In genomic region chr1:69787379-69787778, GRCm38 (mm10) we compare ENCODE assay signal across 23 mouse cellular contexts. TPM values are rescaled to one million over a fixed set of nuclear protein-coding genes. Genes with fewer than 3 reads are reported as not detected.
A peak's percentile ranks its signal among the peaks of the same experiment; 100 is the strongest.
DNase-seq lines count a peak whose midpoint lies in the region; ATAC-seq and TF ChIP-seq lines count a peak whose summit lies in the region.
"Had no signal": no experiment of that assay in that cellular context is flagged by ENCODE, and none has a peak within 500 bp of the region (broad histone marks: within the 10 kb centered on the region; RNA-seq: fewer than 3 reads in every experiment).

No protein-coding gene starts in this region.

- H3K9me3 ChIP-seq in kidney, embryonic 16.5 days (ENCODE audit: low read length) = no peaks in the 10 kb centered on the region
- H3K9me3 ChIP-seq in kidney, embryonic 15.5 days (replicated peaks) = no peaks in the 10 kb centered on the region
- H3K9me3 ChIP-seq in intestine, embryonic 15.5 days = no peaks in the 10 kb centered on the region
- H3K9me3 ChIP-seq in stomach, postnatal 0 days (ENCODE audit: control insufficient read depth, low read length) = no peaks in the 10 kb centered on the region
- H3K9me3 ChIP-seq: G1E; midbrain, embryonic 10.5 days; neural tube, embryonic 13.5 days had no signal

- no peak for TF ChIP-seq EP300 in stomach, postnatal 0 days (optimal IDR thresholded peaks at IDR 0.05)

- no peaks in the 10 kb centered on the region; the same call in 1 of the 2 replicates for H3K27me3 ChIP-seq in kidney, embryonic 16.5 days (ENCODE audit: insufficient read depth, low read length)
- H3K27me3 ChIP-seq in kidney, embryonic 15.5 days = no peaks in the 10 kb centered on the region; the same call in 1 of the 2 replicates
- H3K27me3 ChIP-seq in intestine, embryonic 15.5 days (replicated peaks) = no peaks in the 10 kb centered on the region
- H3K27me3 ChIP-seq in stomach, postnatal 0 days (ENCODE audit: control insufficient read depth, insufficient read depth, low read length) = no peaks in the 10 kb centered on the region
- H3K27me3 ChIP-seq: neural tube, embryonic 13.5 days had no signal

- no peak overlapping the region for H3K27ac ChIP-seq in kidney, embryonic 16.5 days (ENCODE audit: low read length)
- H3K27ac ChIP-seq in kidney, embryonic 15.5 days = no peak overlapping the region
- H3K27ac ChIP-seq in intestine, embryonic 15.5 days = no peak overlapping the region
- H3K27ac ChIP-seq in stomach, postnatal 0 days (replicated peaks) = no peak overlapping the region
- H3K27ac ChIP-seq: gastrocnemius, adult 2 months; hindbrain, postnatal 0 days; midbrain, embryonic 10.5 days; neural tube, embryonic 13.5 days had no signal

- H3K4me1 ChIP-seq in kidney, embryonic 16.5 days (ENCODE audit: insufficient read depth, low read length) = no peaks in the 10 kb centered on the region
- H3K4me1 ChIP-seq in kidney, embryonic 15.5 days = 0 out of 2 replicates have a peak, but pooled peaks cover 3% of the 10 kb centered on the region
- no peaks in the 10 kb centered on the region for H3K4me1 ChIP-seq in intestine, embryonic 15.5 days (replicated peaks)
- no peaks in the 10 kb centered on the region for H3K4me1 ChIP-seq in stomach, postnatal 0 days (replicated peaks; ENCODE audit: control insufficient read depth, insufficient read depth)
- H3K4me1 ChIP-seq: midbrain, embryonic 10.5 days; neural tube, embryonic 13.5 days had no signal

- H3K36me3 ChIP-seq in kidney, embryonic 16.5 days (ENCODE audit: insufficient read depth, low read length) = no peaks in the 10 kb centered on the region
- H3K36me3 ChIP-seq in kidney, embryonic 15.5 days = no peaks in the 10 kb centered on the region
- no peaks in the 10 kb centered on the region for H3K36me3 ChIP-seq in intestine, embryonic 15.5 days
- H3K36me3 ChIP-seq in stomach, postnatal 0 days (ENCODE audit: control insufficient read depth, insufficient read depth, low read length) = no peaks in the 10 kb centered on the region
- H3K36me3 ChIP-seq: G1E; midbrain, embryonic 10.5 days; neural tube, embryonic 13.5 days had no signal

- H3K4me2 ChIP-seq in kidney, embryonic 16.5 days (replicated peaks; ENCODE audit: low read depth, low read length) = no peak overlapping the region
- no peak overlapping the region for H3K4me2 ChIP-seq in kidney, embryonic 15.5 days
- no peak overlapping the region for H3K4me2 ChIP-seq in intestine, embryonic 15.5 days (replicated peaks)
- no peak overlapping the region for H3K4me2 ChIP-seq in stomach, postnatal 0 days (replicated peaks; ENCODE audit: low read depth)
- H3K4me2 ChIP-seq: neural tube, embryonic 13.5 days had no signal

- peak; percentile 17 for DNase-seq in embryo, embryonic 10 days (ENCODE audit: low spot score)
- no peak for DNase-seq in embryo, embryonic 9.5 days (ENCODE audit: extremely low spot score)
- DNase-seq in stomach, postnatal 0 days (ENCODE audit: low spot score) = no peak
- DNase-seq in left cerebral cortex, adult 11 months (ENCODE audit: low spot score) = no peak
- DNase-seq: cerebellum, postnatal 14 days; forebrain, postnatal 0 days; gastrocnemius, adult 2 months; heart, adult 11 months; kidney, postnatal 36 days; layer of hippocampus, adult 9-11 months; lung, adult 18-20 months; lung, postnatal 36 days; spleen, adult 18-20 months had no signal

- WGBS in kidney, embryonic 16.5 days = 52% methylated on average over 12 of the region's 12 CpGs
- 55% methylated on average over 12 of the region's 12 CpGs for WGBS in kidney, embryonic 15.5 days
- 41% methylated on average over 12 of the region's 12 CpGs for WGBS in intestine, embryonic 15.5 days
- WGBS in stomach, postnatal 0 days = 24% methylated on average over 12 of the region's 12 CpGs

- no peak for TF ChIP-seq CTCF in stomach, postnatal 0 days (IDR thresholded peaks at IDR 0.05; ENCODE audit: low read depth)

- no peak overlapping the region for H3K9ac ChIP-seq in kidney, embryonic 16.5 days (replicated peaks; ENCODE audit: low read length)
- H3K9ac ChIP-seq in kidney, embryonic 15.5 days = no peak overlapping the region
- no peak overlapping the region for H3K9ac ChIP-seq in intestine, embryonic 15.5 days
- H3K9ac ChIP-seq in stomach, postnatal 0 days (ENCODE audit: low read length) = no peak overlapping the region
- H3K9ac ChIP-seq: forebrain, postnatal 0 days; neural tube, embryonic 13.5 days had no signal

- no peak overlapping the region for H3K4me3 ChIP-seq in kidney, embryonic 16.5 days (ENCODE audit: low read length)
- H3K4me3 ChIP-seq in kidney, embryonic 15.5 days (replicated peaks) = no peak overlapping the region
- H3K4me3 ChIP-seq in intestine, embryonic 15.5 days (replicated peaks) = no peak overlapping the region
- H3K4me3 ChIP-seq in stomach, postnatal 0 days (ENCODE audit: low read depth, low read length) = no peak overlapping the region
- H3K4me3 ChIP-seq: gastrocnemius, adult 2 months; midbrain, embryonic 10.5 days; neural tube, embryonic 13.5 days had no signal

- peak; percentile 54; the same call in 1 of the 2 replicates for ATAC-seq in kidney, embryonic 16.5 days (ENCODE audit: low FRiP score, low TSS enrichment)
- no peak; the same call in 1 of the 2 replicates for ATAC-seq in kidney, embryonic 15.5 days (replicated peaks; ENCODE audit: low FRiP score)
- peak; percentile 39 for ATAC-seq in intestine, embryonic 15.5 days
- peak; percentile 32; the same call in 1 of the 2 replicates for ATAC-seq in stomach, postnatal 0 days (ENCODE audit: low FRiP score, low TSS enrichment)
- ATAC-seq in monocyte, adult 5-6 weeks (replicated peaks; ENCODE audit: insufficient number of reproducible peaks, low FRiP score, low TSS enrichment, poor library complexity, severe bottlenecking) = no peak
- ATAC-seq: CD4-positive, CD25-positive, alpha-beta regulatory T cell, adult 4 months; forebrain, postnatal 0 days; hindbrain, postnatal 0 days had no signal

RNA-seq across cellular contexts. Expression of gene Spag16, which starts 39.4 kb away (rescaled TPM):
- polyA plus RNA-seq in kidney, embryonic 16.5 days (2015; fragmentation: Nextera tagmentation; extraction: Ambion mirVana) = 0.60 and 0.76 TPM in 2 replicates
- 0.61 and 0.71 TPM in 2 replicates for polyA plus RNA-seq in kidney, embryonic 15.5 days (2015; fragmentation: Nextera tagmentation; extraction: Ambion mirVana)
- 0.09 and 0.20 TPM in 2 replicates for polyA plus RNA-seq in intestine, embryonic 15.5 days (2015; fragmentation: Nextera tagmentation; extraction: Ambion mirVana)
- polyA plus RNA-seq in stomach, postnatal 0 days (2015; fragmentation: Nextera tagmentation; extraction: Ambion mirVana) = 0.06 and 0.07 TPM in 2 replicates
- not detected in 3 replicates for total RNA-seq in monocyte, adult 5-6 weeks (2017)
- total RNA-seq: G1E; gastrocnemius, adult 2 months; hematopoietic stem cell, adult 5-6 weeks had no signal
- polyA plus RNA-seq: G1E had no signal

Comparison
In these comparisons a context has a peak if more than half of its experiments do, and no peak if none do; other contexts are left out.
1. ATAC-seq: peak in kidney, embryonic 16.5 days (single experiment), intestine, embryonic 15.5 days (single experiment) and stomach, postnatal 0 days (single experiment); none in kidney, embryonic 15.5 days (single experiment) and monocyte, adult 5-6 weeks (single experiment).